Mouse (Mus musculus) frontal cortex, adult (tissue): Measurements from ENCODE around the gene Kpna6.

Experiments used
- ATAC-seq: cut with Nextera tagmentation; 2 replicates; pipeline ENCODE4 v1.9.2; 2017; ENCODE audit warnings: mild to moderate bottlenecking, moderate library complexity, mixed read lengths; ENCODE audit not compliant: low TSS enrichment

The Kpna6 gene

DNA sequence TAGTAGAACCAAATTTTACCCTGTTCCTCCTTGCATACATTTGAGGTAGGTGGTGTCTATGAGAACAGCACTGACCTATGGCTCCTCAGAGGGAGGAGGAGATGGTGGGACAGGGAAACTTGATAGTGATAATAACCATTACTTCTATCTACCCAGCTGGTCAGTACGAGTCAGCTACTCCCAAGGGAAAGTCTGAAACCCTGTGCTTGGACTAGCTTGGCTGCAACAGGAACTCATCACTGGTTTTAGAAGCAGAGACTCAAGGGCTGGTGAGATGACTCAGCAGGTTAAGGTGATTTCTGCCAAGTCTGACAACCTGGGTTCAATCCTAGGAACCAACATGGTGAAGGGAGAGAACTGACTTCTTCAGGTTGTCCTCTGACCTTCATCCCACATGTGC is 23.9 kb downstream of the Kpna6 start:
- ATAC-seq: no peak

DNA sequence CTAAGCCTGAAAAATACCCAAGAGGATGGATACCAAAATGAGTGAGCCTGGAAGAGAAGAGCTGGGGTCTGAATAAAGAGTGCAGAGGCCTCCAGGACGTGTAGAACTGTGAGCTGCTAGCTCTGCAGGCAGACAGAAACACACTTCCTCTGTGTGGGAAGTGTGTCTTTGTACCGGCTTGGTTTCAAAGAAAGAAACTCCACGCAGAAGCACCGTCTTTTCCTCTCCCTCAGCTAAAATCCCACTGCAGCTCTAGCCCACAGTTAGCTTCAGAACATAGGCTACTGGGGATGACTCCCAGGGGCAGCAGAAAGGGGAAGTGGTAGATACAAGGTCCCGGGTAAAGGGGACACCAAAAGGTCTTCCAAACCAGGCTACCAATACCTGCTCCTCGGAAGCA is 27.4 kb downstream of the Kpna6 start:
- peak; percentile 22; the same call in 1 of the 2 replicates for ATAC-seq

DNA sequence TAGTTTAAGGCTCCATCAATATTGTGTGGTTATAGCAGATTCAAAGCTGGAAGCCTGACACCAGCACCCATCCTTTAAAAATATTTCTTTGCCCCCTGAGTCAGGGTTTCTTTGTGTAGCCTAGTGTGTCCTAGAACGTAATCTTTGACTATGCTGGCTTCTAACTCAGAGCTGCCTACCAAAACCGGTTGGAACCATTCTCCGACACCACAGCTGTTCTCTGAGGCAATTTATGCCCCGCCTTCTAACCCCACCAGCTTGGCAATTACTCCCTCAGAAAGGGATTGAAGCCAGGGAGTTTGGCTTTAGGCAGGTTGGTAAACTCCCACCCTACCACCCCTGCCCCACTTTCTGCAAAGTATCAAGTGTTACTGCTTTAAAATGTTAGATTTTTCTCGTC is 30.8 kb downstream of the Kpna6 start:
- ATAC-seq: no peak

DNA sequence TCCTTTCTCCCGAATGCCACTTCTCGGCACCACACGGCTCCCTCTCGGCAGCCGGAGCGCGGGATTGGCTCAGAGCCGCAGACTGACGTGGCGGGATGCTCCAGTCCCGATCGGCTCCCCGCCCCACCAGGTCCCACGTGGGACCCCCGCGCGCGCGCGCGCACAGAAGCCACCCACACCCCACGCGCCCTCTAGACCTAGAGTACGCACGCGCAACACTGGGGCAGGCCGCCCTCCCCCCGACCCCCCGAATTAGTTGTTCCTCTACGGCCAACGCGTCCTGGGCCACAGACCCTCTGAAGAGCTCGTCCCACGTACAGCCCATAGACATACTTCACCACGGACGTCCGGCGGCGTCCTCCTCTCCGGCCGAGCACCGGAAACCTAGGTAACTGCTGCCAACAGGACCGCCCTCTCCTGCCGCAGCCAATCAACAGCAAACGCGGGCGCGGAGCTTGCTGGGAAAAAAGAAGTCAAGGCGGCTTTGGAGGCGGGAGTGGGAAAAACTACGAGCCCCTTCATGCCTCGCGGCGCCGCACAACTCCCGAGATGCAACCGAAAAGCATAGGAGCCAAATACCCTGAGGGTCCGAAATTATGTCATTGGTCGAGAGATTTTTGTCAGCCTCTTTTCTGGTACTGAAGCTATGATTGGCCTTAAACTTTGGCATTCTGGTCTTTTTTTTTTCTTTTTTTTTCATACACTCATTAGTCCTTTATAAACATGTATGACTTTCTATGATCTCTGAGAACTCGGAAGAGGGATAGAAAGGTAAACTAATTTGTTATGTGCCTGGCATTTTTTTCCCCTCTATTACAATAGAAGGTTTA is 31.7 kb downstream of the Kpna6 start, which contains the start of gene Txlna:
TSS of gene Txlna (minus strand) at position 428 of the 830 bp plus-strand sequence.
- peak; percentile 80 for ATAC-seq

DNA sequence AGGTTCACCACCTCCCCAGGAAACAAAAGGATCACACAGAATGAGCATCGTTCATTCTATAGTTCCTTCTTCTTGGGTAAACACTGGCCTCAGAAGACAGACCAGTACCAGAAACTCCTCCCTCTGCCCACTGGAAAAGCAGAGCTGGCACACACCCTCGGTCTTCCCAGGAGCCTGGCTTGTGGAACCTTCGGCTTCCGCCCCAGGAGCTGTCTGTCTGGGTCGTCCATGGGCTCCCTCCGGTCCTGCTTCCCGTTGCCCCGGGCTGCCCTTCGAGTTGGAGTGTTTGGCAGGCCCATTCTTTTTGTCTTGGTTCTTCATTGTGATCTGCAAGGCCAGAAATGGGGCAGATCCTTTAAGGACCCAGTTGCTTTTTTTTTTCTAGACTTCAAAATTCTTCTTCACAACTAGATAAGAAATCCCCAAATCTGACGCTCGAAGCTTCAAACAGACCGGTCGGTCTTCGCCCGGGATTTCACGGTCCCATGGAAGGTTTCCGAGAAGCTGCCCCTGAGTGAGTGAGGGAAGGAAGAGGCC is 32.4 kb downstream of the Kpna6 start:
- ATAC-seq: 0 out of 2 replicates have a peak, but pooled peaks have one; percentile 20

DNA sequence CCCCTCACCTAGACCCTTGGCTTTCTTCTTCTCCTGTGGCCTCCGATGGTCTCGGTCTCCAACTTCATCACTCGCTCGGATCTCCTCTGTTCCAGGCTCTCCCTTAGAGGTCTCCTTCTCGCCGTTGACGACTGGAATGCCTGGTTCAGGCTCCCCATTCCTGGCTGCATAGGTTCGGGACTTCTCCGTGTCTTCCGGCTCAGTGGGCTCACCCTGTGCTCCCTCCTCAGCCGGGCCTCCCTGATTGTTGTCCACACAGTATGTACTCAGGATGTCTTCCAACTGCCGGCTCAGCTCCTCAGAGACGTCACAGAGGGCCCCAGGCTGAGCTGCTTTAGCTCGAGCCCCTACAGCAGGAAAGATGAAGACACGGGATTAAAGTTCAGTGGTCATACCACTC is 33.3 kb downstream of the Kpna6 start:
- no peak for ATAC-seq

DNA sequence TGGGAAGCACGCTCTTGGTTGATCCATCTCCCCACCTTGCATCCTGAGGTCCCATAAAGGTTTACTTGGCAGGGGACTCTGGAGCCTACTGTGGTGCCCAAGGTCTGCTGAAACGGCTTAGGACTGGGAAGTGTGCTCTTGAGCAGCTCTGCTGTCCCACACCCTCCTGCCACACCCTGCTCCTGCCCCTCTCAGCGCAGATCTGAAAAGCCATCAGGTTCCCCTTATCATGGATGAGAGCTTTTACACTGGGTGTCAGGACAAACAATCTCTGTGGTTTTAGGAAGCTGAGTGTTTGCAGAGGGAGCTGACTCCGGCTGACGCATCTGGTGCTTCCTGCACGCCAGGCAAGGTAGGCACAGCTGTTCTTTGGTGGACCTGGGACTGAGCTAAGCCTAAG is 38.7 kb downstream of the Kpna6 start:
- ATAC-seq: no peak

DNA sequence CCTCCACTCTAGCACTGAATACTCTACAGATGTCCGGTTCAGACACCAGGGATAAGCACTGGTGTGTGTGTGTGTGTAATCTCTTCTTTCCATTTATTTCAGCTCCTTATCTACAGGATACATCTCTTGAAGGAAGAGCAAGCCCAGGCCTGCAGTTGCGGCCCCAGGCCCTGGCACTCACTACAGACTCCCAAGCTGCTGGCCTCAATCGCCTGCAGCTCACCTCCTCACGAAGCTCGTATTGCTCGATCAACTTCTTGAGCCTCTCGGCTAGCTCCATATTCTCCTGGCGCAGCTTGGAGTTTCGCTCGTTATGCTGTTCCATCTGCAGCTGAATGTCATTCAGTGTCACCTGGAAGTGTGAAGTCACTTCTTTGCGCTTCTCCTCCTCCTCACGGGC is 40.7 kb downstream of the Kpna6 start:
- ATAC-seq: peak; percentile 28; the same call in 1 of the 2 replicates

DNA sequence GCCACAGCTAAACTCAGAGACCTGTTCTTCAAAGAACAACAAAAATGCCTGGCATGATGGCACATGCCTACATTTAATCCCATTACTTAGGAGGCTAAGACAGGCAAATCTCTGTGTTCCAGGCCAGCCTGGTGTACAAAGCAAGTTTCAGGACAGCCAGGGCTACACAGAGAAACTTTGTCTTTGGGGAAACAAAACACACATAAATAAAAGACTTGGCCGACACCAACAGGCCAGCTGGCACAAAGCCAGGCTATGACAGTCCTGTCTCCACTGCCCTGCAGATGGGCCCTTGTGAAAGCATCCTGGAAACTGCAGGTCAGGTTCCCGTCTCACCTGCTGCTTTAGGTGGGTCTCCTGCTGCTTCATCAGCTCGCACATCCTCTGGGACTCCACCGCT is 41.6 kb downstream of the Kpna6 start:
- no peak for ATAC-seq

DNA sequence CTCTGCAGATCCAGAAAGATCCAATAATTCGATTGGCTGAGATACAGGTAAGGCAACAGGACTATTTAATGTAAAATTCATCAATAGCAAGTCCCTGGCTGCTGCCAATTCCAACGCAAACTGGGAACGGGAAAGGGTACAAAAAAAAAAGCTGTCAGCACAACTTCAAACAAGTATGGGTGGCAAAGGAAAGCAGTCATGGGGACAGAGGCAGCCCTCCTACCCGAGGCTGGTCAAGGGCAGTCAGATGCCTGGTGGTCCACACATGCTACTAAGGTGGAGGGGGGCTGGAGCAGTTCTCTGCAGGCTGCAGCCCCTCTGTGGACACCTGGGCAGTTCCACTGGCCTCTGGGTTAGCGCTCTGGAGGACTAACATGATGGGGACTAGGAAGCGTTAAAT is 46.5 kb downstream of the Kpna6 start:
- ATAC-seq: no peak

DNA sequence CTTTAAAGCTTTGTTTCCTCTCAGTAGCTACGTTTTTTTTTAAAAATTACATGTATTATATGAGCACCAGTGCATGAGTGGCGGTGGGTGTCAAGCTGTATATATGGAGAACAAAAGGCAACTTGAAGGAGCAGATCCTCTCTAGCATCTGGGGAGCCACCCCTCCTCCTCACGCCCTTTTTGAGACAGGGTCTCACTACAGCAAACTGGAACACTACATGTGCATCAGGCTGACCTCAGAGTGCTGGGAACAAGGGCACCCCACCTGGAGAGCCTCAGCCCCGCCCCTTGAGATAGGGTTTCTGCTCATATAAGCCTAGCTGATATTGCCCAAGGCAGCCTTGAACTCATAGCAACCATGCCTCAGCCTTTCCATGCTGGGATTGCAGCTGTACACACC is 47.1 kb downstream of the Kpna6 start:
- ATAC-seq: no peak

DNA sequence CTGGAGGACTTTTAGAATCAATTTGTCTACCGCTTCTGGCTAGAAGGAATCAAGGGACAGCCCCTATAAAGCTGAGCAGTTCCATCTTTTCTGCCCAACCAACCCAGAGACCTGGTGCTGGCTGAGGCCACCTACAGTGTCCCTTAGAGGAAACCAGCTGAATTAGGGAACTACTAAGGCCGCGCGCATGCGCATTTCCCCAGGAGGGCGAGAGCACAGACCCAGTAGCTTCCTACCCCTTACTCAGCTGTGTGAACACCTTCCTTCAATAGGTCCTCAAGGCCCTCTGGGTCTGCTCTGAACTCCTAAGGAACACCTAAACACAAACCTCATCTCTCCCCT is 47.6 kb downstream of the Kpna6 start:
- peak; percentile 22 for ATAC-seq

DNA sequence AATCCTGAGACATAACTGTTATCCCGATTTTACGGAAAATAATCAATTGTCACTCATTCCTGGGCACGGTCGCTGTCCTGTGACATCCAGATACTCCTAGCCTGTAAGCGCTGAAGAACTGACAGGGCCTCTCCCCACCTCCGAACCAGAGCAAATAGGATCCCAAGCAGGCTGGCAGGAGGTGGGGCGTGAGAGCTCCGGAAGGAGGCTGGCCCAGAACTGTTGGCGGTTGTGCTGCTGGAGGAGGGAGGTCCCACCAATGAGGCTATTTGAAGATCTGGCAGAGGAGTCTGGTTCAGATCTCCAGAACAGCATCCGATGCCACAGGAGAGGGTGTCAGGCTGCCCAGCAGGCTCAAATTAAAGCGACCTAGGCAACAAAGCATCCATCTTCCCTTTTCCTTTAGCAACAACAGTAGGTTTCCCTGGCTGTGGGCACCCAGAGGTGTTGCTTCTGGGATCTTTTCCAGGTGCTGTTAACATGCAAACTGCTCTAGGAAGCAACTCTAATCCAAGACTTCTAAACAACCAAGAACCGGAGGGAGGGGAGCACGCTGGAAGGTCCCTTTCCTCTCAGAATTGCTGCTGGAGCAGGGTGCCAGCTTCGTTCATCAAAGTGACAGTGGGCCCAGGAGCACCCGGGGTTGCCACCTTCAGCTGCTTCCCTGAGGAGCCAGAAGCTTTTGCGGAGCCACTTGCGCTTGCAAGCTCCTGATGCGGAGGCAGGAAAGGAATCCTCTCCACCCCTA is 48.1 kb downstream of the Kpna6 start:
- peak; percentile 88 for ATAC-seq

DNA sequence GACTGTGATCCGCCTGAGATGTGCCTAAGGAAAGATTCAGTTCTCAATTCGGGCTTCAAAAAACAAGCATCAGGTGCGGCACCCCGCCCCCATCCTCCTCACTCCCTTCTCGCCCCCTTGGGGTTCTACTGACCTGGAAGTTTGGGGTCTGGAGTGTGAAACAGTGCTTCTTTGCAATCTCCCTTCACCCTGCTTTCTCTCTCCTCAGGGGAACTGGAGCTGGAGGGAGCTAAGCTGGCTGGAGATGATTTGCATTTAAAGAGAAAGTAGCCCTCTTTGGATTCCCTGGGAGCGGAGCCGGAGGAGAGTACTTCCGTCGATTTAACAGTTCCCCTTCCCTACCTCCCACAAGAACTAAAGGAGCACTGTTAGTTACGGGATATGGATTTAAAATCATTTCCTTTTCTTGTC is 48.9 kb downstream of the Kpna6 start, which contains the start of gene Ccdc28b:
TSS of gene Ccdc28b (minus strand) at position 267 of the 411 bp plus-strand sequence.
- peak; percentile 50 for ATAC-seq

DNA sequence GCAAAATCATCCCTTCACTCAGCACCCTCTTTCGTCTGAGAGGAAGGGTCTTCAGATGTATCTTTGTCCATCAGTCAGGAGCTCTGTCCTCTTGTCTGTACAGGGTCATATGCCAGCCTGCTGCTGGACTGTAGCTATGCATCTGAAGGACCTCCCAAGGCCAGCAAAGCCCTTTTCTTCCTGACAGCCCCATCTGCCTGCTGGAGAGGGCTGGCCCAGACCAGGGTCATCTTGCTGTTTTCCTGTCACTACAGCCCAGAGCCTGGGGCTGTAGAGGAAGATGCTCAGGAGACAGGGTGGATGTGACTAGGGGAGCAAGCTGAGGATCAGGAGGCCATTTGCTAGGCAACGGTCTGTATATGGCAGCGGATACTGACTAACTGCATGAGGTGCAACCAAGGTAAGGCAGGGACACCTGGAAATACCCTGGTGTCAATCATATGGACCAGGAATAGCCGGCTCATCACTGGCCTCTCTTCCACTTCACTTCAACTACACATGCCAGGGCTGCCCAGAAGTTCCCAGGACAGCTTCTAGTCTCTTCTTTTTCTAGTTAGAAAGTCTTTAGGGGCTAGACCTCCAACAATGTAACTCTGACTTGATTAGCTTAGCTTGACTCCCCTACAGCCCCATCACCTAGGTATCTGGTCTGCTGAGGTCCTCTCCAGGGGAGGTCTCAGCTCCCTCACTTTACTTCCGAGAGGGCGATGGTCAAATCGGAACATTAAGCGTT is 49.6 kb downstream of the Kpna6 start:
- no peak for ATAC-seq

DNA sequence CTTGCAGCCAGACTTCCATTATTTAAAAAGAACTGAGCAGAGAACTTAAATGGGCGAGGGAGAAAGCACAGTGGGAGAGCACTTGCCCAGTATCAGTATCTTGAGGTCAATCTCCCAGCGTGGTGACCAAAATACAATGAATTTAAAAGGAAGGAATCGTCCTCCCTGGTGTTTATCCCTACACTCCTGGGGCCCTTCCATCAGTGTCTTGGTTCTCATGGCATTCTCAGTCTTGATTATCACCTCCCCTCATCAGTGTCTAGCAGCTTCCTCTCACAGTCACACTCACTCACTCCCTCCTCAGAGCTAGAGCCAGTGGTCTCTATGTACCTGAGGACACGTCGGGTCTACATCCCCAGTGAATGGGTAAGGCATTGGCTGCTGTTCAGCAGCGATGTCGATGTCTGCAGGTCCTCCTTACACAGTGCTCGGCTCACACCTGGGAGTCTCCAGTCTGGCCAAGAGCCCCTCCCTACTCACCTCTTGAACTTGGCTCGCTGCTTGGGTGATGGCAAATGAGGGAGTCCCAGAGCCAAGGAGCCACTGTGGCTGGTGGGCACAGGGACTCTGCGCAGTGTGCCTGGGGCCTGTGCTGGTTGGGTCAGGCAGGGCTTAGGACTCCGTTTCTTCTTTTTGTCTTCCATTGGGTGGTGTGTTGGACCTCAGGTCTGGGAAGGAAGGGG is 50.3 kb downstream of the Kpna6 start:
- no peak for ATAC-seq

DNA sequence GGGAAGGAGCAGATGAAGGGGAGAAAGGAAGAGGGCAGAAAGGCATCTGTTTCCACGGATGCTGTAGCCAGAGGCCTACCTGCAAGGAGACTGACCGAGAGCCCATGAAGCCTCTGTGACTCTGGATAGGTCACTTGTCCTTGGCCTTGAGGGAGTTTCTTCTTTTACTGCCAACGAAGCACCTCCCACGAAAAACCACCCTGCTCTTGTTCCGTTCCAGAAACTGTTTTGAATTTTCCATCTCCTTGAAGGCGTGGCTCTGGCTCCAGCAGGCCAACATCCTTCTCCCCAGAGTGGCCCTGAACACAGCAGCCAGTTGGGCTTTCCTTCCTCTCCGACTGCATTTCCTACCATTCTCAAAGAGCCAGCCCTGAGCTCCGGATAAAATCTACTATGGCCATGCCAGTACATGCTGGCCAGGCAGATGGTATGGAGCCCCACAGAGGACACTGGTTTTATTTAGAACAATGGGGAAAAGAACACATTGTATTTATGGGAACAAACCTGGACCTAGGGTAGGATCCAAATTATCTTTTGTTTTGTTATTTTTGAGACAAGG is 51.2 kb downstream of the Kpna6 start:
- ATAC-seq: no peak

DNA sequence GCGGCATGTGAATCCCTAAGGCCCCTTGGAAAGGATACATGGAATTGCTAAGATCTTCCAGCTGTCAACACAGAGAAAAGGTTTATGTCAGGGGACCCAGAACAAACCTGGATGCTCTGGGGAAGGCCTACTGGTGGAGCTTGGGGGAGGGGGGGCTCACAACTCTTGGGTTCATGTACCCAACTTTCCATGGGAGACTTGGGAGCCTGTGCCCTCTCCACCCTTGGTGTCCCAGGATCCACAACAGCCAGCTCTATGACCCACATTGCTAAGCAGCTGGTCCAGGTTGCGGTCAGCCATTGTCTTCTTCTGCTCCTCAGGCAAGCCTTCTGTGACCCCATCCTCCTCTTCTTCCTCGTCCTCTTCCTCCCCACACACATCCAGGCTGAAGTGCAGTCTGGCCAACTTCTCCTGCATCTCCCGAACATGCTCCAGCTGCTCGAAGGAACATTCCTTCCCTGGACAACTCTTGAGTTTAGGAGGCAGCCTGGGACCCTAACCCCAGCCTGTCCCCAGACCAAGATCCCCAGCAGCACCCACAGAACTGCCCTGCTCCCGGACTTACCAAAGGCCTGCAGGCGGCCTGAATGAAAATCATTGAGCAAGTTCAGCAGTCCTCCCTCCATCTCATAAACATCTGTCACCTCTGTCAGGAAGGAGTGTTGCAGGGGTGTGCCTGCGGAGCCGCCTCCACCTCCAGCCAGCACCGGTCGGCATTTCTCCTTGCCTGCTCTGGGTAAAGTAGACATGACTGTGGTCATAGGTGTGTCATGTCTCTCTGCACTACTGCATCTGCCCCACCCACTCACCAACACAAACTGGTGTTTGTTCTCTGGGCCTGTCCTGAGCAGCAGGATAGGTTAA is 51.9 kb downstream of the Kpna6 start:
- ATAC-seq: no peak

DNA sequence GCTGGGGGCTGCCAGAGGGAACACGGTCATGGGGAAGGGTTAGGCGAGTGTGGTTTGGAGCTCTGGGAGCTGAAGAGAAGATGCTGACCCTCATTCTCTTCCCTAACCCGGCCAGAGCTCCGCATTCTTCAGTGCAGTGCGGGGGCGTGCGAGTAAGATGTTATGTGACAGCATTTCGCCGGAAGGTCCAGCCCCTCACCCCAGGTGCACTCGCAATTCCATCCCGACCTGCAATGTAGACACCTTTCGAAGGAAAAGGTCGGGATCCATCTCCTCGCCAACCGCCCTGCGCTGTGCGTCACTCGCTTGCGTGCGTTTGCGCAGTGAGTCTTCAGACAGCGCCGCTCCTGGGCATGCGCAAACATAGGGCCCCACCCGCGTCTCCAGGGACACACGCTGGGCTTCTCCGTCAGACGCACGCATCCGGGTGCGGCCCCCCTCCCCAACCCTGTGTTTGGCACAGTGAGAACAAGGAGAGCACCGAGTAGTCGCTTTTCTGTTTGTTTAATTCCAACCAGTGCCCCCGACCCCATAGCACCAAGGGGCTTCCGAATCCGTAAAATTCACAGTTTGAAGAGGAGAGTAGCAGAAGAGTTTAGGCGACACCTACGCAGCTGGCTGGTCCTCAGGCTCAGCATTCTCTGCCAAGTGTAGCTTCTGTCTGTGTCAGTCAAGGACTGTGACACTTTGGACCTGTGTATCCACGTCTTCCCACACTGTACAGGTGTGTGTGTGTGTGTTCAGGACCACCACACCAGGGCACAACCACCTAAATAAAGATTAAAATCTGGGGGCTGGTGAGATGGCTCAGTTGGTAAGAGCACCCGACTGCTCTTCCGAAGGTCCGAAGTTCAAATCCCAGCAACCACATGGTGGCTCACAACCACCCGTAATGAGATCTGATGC is 53.5 kb downstream of the Kpna6 start, which contains the start of gene Iqcc:
TSS of gene Iqcc (minus strand) at position 314 of the 906 bp plus-strand sequence.
- ATAC-seq: peak; percentile 83
